ENCODE assay signal across 18 mouse cellular contexts in the genomic region with DNA sequence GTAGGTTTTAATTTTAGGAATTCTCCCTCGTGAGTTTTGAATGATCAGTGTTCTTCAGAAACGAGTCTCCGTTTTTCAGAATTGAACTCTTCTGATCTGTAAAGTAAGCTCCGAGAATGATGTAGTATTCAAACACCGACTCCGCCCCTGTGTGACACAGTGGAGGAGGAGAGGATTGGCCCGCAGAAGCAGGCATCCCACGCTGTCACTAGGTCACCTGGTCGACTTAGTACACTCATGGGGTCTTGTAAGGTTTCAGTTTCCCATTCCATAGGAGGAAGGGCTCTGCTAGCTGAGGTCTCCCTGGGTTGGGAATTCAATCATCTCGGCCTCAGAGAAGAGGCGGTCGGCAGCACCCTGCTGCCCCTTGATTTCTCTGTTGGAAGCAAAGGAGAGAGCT.
"Had no signal": no experiment of that assay in that cellular context is flagged by ENCODE, and none has a peak within 500 bp of the region (broad histone marks: within the 10 kb centered on the region; RNA-seq: fewer than 3 reads in every experiment).

No protein-coding gene starts in this region.

- H3K4me3 ChIP-seq: midbrain, embryonic 10.5 days; myocyte; neural tube, embryonic 13.5 days; neural tube, embryonic 15.5 days had no signal

- H3K27ac ChIP-seq: midbrain, embryonic 10.5 days; neural tube, embryonic 15.5 days had no signal

- DNase-seq: lung, adult 18-20 months; lung, embryonic 14.5 days; lung, postnatal 10 days; lung, postnatal 4 days; midbrain, embryonic 14.5 days; retina, postnatal 1 day; right cerebral cortex, adult 18-20 months; right cerebral cortex, postnatal 25 days; right cerebral cortex, postnatal 4 days; spleen, adult 18-20 months; thymus, adult 18-20 months; thymus, postnatal 14 days; thymus, postnatal 36 days had no signal

- H3K9me3 ChIP-seq: midbrain, embryonic 10.5 days; neural tube, embryonic 13.5 days; neural tube, embryonic 15.5 days had no signal

- H3K36me3 ChIP-seq: neural tube, embryonic 13.5 days; neural tube, embryonic 15.5 days had no signal

- H3K9ac ChIP-seq: lung, embryonic 14.5 days; neural tube, embryonic 13.5 days; neural tube, embryonic 15.5 days had no signal

- H3K27me3 ChIP-seq: neural tube, embryonic 13.5 days; neural tube, embryonic 15.5 days had no signal

- ATAC-seq: midbrain, embryonic 16.5 days had no signal

- H3K4me2 ChIP-seq: lung, embryonic 14.5 days; neural tube, embryonic 13.5 days; neural tube, embryonic 15.5 days had no signal
